Mouse (Mus musculus): Measurements from ENCODE around the gene Npas2. TPM values are rescaled to one million over a fixed set of nuclear protein-coding genes. Genes with fewer than 3 reads are reported as not detected.
A peak's percentile ranks its signal among the peaks of the same experiment; 100 is the strongest.

The Npas2 gene
- total and polyA plus RNA-seq, 2 experiments from 2014 or later: 0.80 to 2.8 TPM

DNA sequence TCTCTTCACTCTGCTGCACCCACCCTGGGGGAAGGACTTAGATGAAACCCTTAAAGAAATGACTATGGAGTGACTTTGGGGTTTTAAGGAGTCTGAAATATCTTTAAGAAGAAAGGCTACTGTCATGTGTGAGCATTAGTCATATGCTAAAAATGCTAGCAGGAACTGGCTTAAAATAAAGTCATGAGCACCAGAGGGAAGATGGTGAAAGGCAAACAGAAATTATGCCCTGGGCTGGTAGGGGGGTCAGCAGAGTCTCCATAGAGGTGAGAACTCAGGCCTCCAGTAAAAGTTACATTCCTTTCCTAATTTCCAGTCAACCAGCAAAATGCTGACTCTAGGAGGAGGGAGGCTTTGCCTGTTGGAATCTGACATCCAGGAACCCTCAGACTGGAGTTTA is 113.8 kb downstream of the Npas2 start:
- Histone ChIP-seq H3K4me1 (ENCODE audit: insufficient read depth, low read length) (no peaks in the 10 kb centered on the region), H3K27ac (no peak overlapping the region), H3K9ac (replicated peaks; ENCODE audit: low read length) (no peak overlapping the region), H3K27me3 (ENCODE audit: insufficient read depth, low read length) (no peaks in the 10 kb centered on the region), H3K36me3 (ENCODE audit: insufficient read depth, low read length) (no peaks in the 10 kb centered on the region), H3K4me3 (ENCODE audit: low read length) (no peak overlapping the region), H3K4me2 (ENCODE audit: low read depth, low read length) (no peak overlapping the region), H3K9me3 (ENCODE audit: low read length) (no peaks in the 10 kb centered on the region)
- DNase-seq (ENCODE audit: low spot score) (no peak), ATAC-seq (no peak)
- TF ChIP-seq CTCF (IDR thresholded peaks at IDR 0.05; ENCODE audit: low read depth): no peak

DNA sequence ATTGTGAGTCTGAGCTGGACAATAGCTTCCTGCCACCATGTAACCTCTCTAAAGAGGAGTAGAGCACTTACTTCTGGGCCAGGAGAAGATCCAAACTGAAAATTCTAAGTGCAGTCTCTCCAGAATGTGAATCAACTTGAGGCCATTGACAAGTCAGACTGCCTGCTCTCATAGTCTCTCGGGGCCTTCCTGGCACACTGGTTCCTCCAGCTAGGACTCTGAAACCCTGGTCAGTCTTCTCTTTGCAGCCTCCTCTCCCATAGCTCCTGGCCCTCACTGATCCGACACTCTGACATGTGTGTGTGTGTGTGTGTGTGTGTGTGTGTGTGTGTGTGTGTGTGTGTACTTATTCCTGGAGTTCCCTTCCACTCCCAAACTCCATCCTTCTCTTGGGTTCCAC is 114.4 kb downstream of the Npas2 start:
- H3K36me3 ChIP-seq (ENCODE audit: insufficient read depth, low read length): no peaks in the 10 kb centered on the region

DNA sequence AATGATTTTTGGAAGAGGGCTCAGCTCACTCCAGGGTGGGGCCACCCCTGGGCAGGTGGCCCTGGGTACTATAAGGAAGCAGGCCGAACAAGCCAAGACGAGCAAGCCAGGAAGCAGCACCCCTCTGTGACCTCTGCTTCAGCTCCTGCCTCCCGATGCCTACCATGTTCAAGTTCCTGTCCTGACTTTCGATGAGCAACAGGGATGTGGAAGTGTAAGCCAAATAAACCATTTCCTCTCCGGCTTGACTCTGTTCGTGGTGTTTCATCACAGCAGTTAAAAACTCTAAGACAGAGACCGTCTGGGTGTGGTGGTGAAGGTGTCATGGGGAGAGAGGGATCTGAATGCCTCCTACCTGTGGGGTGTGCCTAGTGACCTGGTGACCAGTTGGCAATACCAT is 116.0 kb downstream of the Npas2 start:
- TF ChIP-seq CTCF (IDR thresholded peaks at IDR 0.05; ENCODE audit: low read depth): no peak
- DNase-seq (ENCODE audit: low spot score) (no peak), ATAC-seq (no peak)
- Histone ChIP-seq H3K9ac (replicated peaks; ENCODE audit: low read length) (no peak overlapping the region), H3K4me3 (ENCODE audit: low read length) (no peak overlapping the region), H3K27ac (no peak overlapping the region), H3K4me2 (ENCODE audit: low read depth, low read length) (no peak overlapping the region), H3K9me3 (ENCODE audit: low read length) (no peaks in the 10 kb centered on the region), H3K36me3 (ENCODE audit: insufficient read depth, low read length) (no peaks in the 10 kb centered on the region), H3K27me3 (ENCODE audit: insufficient read depth, low read length) (no peaks in the 10 kb centered on the region), H3K4me1 (ENCODE audit: insufficient read depth, low read length) (no peaks in the 10 kb centered on the region)
- 87% methylated on average over 7 of the region's 7 CpGs for WGBS

More for the DNA sequence above, 114.4 kb downstream of the Npas2 start:
- H3K4me1 ChIP-seq (ENCODE audit: insufficient read depth, low read length): no peaks in the 10 kb centered on the region
- H3K4me2 ChIP-seq (ENCODE audit: low read depth, low read length): no peak overlapping the region
- DNase-seq (ENCODE audit: low spot score) (no peak), ATAC-seq (no peak)
- H3K9me3 ChIP-seq (ENCODE audit: low read length): no peaks in the 10 kb centered on the region
- no peak for TF ChIP-seq CTCF (IDR thresholded peaks at IDR 0.05; ENCODE audit: low read depth)
- H3K9ac ChIP-seq (replicated peaks; ENCODE audit: low read length): no peak overlapping the region
- no peak overlapping the region for H3K4me3 ChIP-seq (ENCODE audit: low read length)
- H3K27me3 ChIP-seq (ENCODE audit: insufficient read depth, low read length): no peaks in the 10 kb centered on the region
- 75% methylated on average over 2 of the region's 2 CpGs for WGBS
- H3K27ac ChIP-seq: no peak overlapping the region

DNA sequence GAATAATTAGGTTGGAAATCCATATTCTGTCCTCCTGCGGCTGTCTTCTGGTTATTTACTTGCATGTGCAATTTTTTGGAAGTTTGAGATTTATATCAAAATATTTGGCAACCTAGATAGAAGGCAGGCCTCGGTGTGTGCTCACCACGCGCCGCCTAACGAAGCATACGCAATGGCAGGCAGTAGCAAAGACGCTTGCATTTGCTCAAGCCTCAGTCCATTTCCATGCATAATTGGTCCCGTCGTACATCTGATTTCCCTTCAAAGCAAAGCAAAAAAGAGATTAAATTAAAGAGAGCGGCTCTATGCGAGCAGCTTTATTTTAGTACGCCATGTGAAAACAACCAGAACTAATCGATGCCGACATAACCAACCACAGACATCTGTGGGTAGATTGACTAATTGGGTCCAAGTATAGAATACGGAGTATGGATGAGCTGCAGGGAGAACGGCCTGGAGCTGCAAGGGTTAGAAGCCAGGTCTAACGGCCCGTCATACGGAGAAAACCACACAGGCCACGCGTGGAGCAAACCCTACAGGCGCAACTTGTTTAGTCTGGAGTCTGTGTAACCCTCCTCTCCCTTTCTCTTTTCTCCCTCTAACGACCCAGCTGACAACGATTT is 118.9 kb downstream of the Npas2 start:
- no peaks in the 10 kb centered on the region for H3K27me3 ChIP-seq (ENCODE audit: insufficient read depth, low read length)
- no peaks in the 10 kb centered on the region for H3K9me3 ChIP-seq (ENCODE audit: low read length)
- no peak overlapping the region for H3K4me3 ChIP-seq (ENCODE audit: low read length)
- no peak overlapping the region for H3K9ac ChIP-seq (replicated peaks; ENCODE audit: low read length)
- no peaks in the 10 kb centered on the region for H3K36me3 ChIP-seq (ENCODE audit: insufficient read depth, low read length)
- ATAC-seq (peak; percentile 58), DNase-seq (ENCODE audit: low spot score) (peak; percentile 41)
- H3K4me2 ChIP-seq (ENCODE audit: low read depth, low read length): peak overlapping the region; percentile 27; the same call in 1 of the 2 replicates
- no peaks in the 10 kb centered on the region for H3K4me1 ChIP-seq (ENCODE audit: insufficient read depth, low read length)
- WGBS: 47% methylated on average over 25 of the region's 25 CpGs
- no peak for TF ChIP-seq CTCF (IDR thresholded peaks at IDR 0.05; ENCODE audit: low read depth)
- no peak overlapping the region for H3K27ac ChIP-seq

DNA sequence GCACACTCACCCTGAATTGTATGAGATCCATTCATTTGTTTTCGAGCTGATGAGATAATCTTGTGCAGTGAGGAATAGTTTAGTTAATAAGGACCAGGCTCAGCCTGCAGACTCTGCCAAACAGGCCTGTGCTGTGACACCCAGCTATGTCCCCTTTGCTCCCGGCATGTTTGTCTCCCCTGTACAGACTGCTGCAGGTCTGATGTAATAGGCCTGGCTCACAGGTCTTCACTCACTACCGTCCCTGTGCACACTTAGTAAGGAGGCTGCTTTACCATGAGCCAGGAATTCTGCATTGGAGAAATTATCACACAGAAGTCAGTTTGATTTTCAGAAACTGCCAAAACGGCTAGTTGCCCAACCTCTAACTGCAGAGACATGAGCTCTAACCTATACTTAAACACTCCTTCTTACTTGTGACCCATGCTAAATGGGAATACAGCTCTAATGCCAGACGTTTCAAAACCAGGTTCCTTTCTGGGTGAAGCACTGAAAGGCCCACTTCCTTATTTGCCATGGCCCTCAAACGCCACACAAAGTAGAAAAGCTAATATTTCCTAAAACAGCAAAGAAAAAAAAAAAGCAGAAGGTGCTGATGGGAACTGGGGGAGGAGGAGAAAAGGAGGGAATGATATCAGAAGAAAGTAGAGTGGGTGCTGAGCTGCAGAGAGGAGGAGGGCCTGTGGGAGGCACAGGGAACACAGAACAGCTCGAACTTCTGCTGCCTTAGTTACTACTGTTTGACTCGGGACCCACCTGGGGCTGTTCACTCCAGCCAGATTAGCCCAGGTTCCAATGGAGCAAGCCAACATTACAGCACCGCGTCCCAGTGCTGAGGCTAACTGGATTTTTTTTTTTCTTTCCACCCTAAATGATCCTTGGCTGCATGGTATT is 120.1 kb downstream of the Npas2 start:
- no peaks in the 10 kb centered on the region for H3K4me1 ChIP-seq (ENCODE audit: insufficient read depth, low read length)
- H3K27ac ChIP-seq: no peak overlapping the region
- H3K36me3 ChIP-seq (ENCODE audit: insufficient read depth, low read length): no peaks in the 10 kb centered on the region
- 75% methylated on average over 10 of the region's 10 CpGs for WGBS
- H3K4me2 ChIP-seq (ENCODE audit: low read depth, low read length): no peak overlapping the region
- no peak overlapping the region for H3K9ac ChIP-seq (replicated peaks; ENCODE audit: low read length)
- no peak overlapping the region for H3K4me3 ChIP-seq (ENCODE audit: low read length)
- no peaks in the 10 kb centered on the region for H3K27me3 ChIP-seq (ENCODE audit: insufficient read depth, low read length)
- H3K9me3 ChIP-seq (ENCODE audit: low read length): no peaks in the 10 kb centered on the region
- ATAC-seq: no peak
- no peak for DNase-seq (ENCODE audit: low spot score)
- TF ChIP-seq CTCF (IDR thresholded peaks at IDR 0.05; ENCODE audit: low read depth): no peak

DNA sequence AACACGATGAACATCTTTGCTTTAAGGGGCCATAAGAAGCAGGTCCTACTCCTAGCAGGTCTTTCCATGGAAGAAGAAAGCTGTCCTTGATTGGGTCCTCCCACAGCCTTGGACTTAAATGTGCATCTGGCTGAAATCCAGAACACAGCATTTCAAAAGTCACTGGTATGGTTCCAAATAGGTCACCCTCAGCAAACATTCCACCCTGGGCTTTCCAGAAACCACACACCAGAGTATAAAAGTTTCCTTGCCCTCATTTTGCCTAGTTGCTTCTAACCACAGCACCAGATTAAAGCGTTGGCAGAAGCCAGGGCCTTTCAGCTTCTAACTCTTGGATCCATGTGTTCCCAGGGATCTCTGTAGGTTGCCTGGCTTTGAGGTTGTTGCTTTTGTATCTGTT is 124.4 kb downstream of the Npas2 start:
- H3K9me3 ChIP-seq (ENCODE audit: low read length): no peaks in the 10 kb centered on the region
- no peak overlapping the region for H3K4me3 ChIP-seq (ENCODE audit: low read length)
- no peaks in the 10 kb centered on the region for H3K4me1 ChIP-seq (ENCODE audit: insufficient read depth, low read length)
- no peak overlapping the region for H3K4me2 ChIP-seq (ENCODE audit: low read depth, low read length)
- WGBS: 66% methylated on average over 2 of the region's 2 CpGs
- ATAC-seq: no peak
- DNase-seq (ENCODE audit: low spot score): peak; percentile 49
- no peak for TF ChIP-seq CTCF (IDR thresholded peaks at IDR 0.05; ENCODE audit: low read depth)
- no peaks in the 10 kb centered on the region for H3K27me3 ChIP-seq (ENCODE audit: insufficient read depth, low read length)
- no peaks in the 10 kb centered on the region for H3K36me3 ChIP-seq (ENCODE audit: insufficient read depth, low read length)
- no peak overlapping the region for H3K27ac ChIP-seq
- no peak overlapping the region for H3K9ac ChIP-seq (replicated peaks; ENCODE audit: low read length)

DNA sequence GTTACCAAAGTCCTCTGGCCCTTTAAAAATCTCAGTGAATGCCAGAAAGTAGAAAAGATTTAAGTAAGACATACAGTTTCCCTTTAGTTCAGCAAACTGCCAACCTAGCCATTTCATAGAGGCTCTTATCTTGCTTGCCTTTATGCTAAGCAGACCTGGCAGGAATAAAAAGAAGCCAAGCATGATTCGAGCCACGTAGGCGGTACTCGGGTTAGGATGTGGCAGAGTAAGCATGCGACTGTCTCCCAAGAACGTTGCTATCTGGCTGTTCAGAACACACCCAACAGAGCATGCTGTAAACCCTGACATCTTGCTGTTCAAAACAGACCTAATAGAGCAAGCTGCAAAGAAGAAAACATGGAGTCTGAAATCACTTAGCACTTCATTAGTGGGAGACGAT is 125.3 kb downstream of the Npas2 start:
- no peak overlapping the region for H3K4me3 ChIP-seq (ENCODE audit: low read length)
- H3K27ac ChIP-seq: no peak overlapping the region
- H3K4me2 ChIP-seq (ENCODE audit: low read depth, low read length): no peak overlapping the region
- TF ChIP-seq CTCF (IDR thresholded peaks at IDR 0.05; ENCODE audit: low read depth): no peak
- no peak overlapping the region for H3K9ac ChIP-seq (replicated peaks; ENCODE audit: low read length)
- ATAC-seq (no peak), DNase-seq (ENCODE audit: low spot score) (no peak)
- H3K27me3 ChIP-seq (ENCODE audit: insufficient read depth, low read length): no peaks in the 10 kb centered on the region
- H3K9me3 ChIP-seq (ENCODE audit: low read length): no peaks in the 10 kb centered on the region
- 72% methylated on average over 7 of the region's 7 CpGs for WGBS
- no peaks in the 10 kb centered on the region for H3K4me1 ChIP-seq (ENCODE audit: insufficient read depth, low read length)
- H3K36me3 ChIP-seq (ENCODE audit: insufficient read depth, low read length): no peaks in the 10 kb centered on the region
